Mouse (Mus musculus) embryo, embryonic 11.5 days (tissue): ENCODE data around the gene Mrps7.

Source experiments
- DNase-seq: peaks from one replicate; pipeline ENCODE4 v3.0.0-alpha.2; 2012; ENCODE audit warnings: low read depth, low spot score

Mrps7 gene

DNA sequence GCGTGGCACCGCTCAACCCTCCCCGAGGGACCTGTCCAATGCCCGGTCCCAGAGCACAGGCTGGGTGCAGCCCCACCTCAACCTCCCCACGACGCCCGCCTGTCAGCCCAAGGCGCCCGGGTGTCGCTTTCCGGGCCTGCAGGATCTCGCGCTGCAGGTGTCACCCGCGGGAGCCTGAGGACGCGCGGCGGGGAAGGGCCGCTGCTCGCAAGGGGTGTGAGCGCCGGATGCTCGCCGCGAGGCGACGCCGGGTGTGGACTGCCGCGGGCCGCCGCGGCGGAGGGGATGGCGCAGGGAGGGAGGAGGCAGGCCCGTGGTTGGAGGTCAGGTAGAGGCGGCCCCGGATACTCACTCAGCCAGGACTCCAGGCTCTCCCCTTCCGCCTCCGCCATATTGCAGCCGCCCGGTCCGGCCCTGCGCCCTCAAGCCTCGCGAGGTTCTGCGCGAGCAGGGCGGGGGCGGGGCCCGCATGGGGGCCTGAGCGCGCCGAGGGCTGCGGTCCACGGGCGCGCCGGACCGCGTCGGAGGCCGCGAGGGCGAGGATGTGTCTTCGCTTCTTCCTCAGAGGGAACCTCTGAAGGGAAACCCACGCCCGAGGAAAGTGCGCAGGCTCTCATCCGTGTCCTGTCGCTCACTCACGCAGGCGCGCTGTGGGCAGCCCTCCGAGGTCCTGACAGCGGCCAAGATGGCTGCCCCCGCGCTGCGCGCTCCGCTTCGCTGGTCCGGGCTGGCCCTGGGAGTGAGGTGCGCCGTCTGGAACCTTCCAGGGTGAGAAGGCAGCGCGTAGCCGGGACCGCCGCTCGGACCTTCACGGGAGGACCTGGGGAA is at the start of gene Mrps7, which contains the start of gene Gga3:
Gene Mrps7, plus strand, starts transcription at position 450 of the 828 bp plus-strand sequence.
Gene Gga3, minus strand, starts transcription at position 576 of the 828 bp plus-strand sequence.
- peak; percentile 78 for DNase-seq

DNA sequence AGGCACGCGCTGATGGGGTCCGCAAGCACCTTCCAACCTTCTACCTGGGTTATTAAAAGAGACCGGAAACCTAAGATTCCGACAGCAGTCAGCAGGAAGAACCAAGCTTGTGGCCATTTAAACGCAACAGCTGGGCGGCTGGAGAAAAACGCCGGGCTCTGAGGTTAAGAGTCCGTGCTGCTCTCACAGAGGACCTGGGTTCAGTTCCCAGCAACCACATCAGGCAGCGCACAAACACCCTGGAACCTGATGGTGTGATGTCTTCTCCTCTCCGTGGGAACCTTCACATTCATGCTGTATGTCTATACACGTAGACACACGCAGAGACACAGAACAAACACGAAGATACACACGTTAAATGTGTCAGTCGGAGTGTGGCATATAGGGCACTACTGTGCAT is 48.0 kb upstream of the Mrps7 start:
- DNase-seq: no peak

DNA sequence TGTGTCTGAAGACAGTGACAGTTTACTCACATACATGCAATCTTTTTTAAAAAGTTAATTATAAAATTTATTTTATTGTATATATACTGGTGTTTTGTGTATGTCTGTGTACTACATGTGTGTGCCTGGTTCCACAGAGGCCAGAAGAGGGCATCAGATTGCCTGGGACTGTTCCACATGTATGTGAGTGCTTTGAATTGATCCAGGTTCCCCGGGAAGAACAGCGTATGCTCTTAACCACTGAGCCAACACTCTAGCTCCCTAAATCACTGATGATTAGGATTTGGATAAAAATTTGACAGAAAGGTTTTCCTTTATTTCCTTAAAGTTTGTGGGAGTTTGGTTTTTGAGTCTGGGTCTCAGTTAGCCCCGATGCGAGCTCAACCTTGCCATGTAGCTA is 40.3 kb upstream of the Mrps7 start:
- DNase-seq: no peak

DNA sequence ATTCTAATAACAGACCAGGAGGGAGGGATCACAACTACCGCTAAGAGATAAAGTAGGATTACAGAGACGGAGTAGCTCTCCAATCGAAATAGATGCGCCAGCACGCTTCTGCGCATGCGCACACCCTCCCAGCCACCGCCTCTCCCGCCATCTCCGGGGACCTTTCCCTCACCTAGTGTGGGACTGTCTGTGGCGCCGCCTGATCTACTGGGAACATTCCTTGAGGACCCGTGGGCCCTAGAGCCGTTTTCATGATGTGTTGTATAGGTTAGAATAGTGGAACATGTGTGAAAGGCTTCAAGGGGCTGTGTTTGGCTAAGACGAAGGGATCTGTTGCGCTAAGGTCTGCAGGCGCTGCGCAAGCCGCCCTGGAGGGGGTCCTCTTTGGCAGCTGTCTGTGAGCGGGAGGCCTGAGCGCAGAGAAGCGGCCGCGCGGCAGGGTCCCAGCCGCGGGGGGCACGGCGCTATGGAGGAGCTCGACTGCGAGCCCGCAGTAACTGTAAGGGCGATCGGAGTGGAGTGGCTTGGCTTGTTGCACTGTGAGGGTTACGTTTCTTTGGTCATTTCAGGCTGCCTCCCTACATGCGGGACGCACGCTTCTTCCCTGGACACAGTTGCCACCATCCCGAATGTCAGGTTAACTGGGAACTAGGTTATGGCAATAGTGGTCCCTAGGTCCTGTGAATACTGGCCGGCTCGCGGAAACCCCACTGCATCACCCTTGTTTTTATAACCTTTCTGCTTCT is 39.5 kb upstream of the Mrps7 start, which contains the start of gene Nup85:
Gene Nup85, plus strand, starts transcription at position 371 of the 746 bp plus-strand sequence.
- DNase-seq: peak; percentile 91

DNA sequence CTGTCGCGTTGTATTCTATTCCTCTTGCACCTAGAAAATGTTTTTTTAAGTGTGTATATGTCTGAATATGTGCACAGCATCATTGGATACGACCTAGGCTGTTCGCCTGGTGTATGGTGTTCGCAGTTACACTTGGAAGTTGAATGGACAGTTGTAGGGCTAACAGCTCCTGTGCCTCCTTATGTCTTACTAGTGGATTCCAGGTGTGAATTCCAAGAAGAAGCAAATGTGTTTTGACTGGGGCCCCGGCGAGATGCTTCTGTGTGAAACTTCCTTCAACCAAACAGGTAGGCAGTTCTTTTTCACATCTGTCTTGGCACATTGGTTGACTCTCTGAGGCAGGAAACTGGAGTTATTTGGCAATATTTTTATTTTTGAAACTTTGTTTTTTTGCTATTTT is 38.8 kb upstream of the Mrps7 start:
- no peak for DNase-seq

DNA sequence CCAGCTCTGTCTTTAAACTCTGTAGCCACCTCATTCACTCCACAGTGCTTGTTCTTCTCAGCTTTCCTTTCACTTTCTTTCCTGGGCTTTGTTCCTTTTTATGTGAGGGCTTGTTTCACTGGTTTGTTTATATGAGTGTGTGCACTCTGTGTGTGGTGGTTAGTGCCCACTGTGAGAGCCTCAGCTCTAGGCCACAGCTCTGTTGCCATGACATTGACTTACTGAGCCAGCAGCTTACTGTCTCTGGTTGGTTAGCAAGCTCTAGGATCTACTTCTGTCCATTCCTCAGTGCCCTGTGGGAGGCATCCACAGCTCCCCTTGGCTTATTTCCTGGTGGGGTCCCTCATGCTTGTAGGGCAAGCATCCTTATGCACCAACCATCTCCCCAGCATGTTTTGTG is 24.6 kb upstream of the Mrps7 start:
- DNase-seq: no peak

DNA sequence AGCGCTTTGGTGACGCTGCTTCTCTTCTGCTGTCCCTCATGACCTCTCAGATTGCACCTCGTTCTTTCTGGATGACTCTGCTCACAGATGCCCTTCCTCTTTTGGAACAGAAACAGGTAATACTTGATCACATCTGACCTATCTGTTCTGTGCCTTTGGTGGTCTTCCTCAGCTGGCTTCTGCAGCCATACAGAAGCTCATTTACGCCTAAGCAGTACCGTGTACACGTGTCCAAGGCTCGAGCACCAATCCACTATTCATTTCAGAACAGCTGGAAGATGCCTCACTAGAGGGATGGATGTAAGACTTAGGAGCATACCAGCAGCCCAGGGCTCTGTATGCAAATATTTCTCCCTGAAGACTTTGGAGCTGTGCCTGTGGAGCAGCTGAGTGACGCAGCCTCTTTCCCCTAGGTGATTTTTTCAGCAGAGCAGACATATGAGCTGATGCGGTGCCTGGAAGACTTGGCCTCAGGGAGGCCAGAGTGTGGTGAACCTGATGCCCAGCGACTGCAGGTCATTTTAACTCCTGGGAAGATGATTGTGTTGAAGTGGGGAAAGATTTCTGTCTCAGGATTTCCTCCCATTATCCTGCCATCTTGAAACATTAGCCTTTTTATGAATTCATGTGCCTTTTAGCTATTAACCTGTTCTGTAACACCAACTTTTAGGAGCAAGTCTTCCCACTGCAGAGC is 20.7 kb upstream of the Mrps7 start:
- DNase-seq: no peak

DNA sequence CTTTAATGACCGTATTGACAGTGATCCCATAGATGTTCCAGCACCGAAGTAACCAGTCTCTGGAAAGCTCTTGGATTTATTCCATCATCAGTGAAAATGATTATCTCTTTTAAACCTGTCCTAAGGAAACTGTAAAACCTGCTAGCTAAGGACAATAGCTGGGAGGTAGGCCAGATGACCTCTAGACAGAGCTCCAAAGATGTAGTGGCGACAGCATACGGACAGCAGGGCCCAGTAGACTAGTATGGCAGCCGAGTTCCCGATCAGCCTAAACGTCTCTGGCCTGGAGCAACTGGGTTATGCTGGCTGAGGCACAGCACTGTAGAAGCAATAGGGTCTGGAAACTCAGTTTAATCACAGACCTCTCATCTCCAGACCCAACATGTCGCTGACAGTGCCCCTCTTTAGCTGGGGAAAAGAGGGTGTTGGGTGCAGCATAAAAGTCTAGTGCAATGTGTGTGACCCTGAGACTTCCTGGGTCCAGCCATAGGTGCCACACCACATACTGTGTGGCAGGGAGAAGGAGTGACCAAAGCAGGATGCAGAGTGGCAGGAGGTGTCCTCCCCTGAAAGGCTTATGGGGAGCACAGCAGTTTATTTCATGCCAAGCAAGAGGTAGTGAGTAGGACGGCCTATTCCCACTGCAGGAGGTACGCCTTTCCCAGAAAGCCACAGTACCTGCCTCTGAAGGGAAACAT is 19.2 kb upstream of the Mrps7 start:
- DNase-seq: no peak

DNA sequence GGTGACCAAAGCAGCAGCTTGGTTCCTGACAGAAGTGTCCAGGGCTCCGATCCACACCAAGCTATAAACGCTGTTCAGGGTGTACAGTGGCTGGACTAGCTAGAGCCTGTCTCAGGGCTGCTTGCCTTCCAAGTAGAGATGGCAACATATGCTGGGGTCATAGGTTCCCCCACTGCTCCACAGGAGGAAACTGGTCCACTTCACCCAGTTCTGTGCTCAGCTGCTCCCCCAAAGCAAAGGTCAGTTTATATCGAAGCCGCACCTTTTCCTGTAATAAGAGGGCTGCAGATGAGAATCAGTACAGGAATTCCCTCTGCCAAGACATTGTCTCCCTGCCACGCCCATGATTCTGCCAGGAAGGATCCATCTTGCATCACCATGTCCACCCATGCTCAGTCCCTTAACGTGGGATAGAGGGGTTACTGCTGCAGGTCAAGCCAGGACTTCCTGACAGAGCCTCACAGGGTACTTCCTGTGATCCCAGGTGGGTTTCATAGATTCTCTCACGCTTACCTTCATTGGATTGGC is 18.1 kb upstream of the Mrps7 start:
- no peak for DNase-seq

DNA sequence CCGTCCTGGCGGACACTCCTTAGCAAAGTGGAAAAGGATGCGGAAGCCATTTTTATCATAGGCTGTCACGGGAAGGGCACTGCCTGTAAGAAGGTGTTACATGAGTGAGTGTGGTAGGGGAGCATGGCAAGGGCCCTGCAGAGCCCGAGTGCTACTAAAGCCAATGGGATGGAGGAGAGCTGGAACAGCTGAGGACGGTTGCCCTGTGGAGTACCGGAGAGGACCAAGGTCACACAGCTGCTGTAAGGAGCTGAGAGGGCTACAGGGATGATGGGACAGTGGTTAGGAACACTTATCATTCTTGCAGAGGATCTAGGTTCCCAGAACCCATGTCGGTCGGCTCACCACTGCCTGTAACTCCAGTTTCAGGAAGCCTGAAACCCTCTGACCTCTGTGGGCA is 17.3 kb upstream of the Mrps7 start:
- DNase-seq: no peak

DNA sequence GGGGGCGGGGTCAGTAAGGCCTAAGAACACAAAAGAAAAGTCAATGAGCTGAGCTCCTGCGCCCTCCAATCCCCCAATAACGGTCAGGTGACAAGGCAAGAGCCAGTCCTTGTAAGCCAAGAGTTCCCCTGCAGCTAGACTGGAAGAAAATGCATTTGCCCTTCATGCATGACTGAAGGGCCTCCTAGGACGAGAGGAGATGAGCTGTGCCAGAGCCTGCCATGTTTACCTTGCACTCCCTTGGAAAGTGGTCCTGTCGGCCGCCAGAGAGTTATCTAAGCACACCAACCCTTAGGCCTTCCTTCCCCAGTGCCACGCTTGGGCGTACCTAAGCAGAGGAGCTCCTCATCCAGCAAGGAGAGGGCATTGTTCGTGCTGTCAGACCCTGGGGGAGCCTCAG is 15.7 kb upstream of the Mrps7 start:
- DNase-seq: no peak

DNA sequence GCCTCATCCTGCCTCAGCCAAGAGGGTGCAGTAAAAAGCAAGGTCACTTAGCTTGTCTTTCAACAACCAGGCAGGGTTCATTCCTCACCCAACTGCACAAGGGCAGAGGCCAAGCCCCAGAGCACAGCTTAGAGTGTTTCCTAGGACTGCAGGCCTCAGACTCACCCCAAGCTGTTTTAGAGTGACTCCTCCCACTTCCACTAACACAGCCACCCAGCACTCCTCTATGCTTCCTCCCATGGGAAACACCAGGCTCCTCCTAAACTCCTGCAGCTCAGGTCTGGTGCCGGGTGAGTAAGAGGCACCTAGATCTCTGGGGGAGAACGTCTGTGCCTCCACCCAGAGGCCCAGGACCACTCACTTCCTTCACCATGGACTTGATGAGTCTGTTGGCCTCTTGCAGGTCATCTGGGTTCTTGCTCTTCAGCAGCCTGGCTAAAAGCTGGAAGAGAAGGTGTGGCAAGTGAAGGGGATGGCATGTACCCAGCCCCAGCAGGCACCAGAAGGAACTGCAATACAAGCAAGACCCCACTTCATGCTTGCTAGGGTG is 13.1 kb upstream of the Mrps7 start:
- DNase-seq: no peak

DNA sequence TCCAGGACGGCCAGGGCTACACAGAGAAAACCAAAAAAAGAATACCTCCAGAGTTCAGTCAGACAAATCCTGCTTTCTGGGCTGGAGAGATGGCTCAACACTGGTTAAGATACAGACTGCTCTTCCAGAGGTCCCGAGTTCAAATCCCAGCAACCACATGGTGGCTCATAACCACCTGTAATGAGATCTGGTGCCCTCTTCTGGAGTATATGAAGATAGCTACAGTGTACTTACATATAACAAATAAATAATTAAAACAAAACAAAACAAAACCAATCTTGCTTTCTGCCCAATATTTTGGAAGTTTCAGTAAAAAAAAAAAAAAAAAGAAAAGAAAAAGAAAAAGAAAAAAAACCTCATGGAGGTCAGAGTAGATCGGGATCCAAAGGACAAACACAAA is 8.5 kb upstream of the Mrps7 start:
- DNase-seq: no peak

DNA sequence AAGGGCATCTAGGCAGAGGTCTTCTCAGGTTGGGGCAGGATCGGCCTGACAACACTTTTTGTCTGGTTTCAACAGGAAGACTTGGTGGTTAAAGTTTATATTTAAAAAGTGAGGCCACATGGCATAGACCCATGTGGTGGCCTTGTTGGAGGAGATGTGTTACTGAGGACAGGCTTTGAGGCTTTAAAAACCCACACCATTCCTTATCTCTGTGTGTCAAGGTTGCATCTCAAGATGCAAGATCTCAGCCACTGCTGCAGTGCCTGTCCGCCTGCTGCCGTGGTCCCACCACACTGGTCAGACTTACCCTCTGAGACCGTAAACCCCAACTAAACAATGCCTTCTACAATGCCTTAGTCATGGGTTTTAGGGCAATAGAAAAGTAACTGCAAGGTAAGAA is 5.4 kb upstream of the Mrps7 start:
- DNase-seq: no peak

DNA sequence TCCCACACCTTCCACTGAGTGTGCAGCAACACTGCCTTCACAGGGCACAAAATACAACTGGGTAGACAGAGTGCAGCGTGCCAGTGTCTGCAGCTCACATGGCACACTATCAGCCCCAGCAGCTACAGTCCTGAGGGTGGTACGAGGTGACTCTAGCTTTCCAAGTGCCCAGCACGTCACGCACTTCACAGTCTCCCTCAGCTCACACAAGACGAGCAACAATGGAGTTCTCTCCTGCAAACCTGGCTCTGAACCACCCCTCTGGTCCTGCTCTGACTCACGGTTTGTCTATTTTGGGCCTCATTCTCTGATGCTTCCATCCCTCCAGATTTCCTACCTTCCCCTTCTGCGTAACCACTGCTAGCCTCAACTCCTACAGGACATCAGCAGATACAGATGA is 4.0 kb upstream of the Mrps7 start:
- no peak for DNase-seq

DNA sequence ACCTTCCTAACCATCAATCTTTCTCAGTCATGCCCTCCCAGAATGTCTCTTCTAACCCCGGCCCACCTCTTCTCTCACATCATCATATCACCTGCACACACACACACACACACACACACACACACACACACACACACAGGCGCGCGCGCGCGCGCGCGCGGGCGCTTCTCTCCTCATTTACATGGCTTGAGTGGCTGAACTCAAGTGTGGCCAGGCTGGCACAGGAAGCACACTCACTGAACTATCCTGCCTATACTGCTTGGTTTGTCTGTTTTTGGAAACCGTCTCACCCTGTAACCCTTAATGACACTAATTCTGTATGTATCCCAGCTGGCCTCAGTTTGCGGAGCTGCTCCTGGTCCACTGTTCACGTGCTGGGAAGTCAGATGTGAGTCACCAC is 3.0 kb upstream of the Mrps7 start:
- no peak for DNase-seq

DNA sequence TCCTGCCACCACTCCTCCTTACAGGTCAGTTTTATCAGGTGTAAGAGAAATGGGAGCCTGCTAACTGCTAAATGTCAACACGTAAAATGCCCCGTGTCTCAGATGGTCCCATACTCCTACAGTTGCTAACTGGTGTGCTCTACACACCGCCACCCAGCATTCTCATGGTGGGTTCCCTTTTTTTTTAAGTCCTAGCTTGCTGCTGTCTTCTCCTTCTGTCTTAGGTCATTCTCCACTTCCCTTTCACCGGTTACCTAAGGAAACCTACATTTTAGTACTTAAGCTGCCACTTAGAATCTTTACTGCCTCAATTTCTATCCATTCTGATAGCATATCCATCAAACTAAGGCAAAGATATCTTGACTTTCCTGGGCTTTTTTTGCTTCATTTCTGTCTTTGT is 2.6 kb upstream of the Mrps7 start:
- no peak for DNase-seq

DNA sequence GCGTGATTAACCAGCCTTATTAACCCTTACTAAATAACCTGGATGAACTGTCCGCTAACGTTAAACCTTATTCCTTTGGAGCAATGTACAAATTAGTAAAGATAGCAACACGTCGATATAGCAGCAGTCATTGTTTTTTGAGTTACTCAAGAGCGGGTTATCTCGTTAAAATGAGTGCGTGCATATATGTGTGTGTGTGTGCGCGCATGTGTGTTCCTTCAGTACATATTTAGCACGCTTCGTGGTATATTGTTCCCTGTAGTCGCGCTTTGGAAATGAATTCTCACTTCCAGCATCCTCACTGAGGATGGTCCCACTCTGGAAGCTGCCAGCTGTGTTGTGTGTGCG is 623 bp upstream of the Mrps7 start:
- no peak for DNase-seq

DNA sequence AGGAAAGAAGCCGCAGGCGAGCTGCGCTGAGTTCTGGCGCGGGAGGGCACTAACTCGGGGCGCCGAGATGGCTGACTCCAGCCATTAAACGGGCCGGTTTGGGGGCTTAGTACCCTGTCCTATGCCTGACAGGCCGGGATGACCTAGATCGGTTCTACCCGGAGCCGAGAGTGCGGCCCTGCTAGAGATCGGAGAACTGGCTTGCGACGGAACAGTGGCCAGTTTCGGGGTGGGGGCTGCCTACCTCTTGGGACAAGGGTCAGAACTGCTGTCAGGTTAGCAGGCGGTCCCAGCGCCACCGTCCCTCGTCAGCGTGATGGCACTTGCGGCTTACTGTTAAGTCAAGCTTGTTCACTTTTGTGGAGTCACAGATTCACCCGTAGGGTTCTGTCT is 575 bp downstream of the Mrps7 start:
- no peak for DNase-seq

DNA sequence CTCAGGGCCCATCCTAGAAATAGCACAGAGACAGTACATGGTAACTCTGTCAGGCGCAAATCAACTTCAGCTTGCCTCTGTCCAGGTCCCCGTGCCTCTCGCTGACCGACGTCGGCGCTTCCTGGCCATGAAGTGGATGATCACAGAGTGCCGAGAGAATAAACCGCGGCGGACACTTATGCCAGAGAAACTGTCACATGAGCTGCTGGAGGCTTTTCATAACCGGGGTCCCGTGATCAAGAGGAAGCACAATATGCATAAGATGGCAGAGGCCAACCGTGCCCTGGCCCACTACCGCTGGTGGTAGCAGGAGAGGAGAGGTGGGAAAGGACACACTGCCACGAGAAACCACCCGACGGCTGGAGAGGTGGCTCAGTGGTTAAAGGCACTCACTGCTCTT is 3.0 kb downstream of the Mrps7 start:
- no peak for DNase-seq
